Mouse (Mus musculus) cerebellum, postnatal 25 days (tissue): ENCODE results near the gene Actr8.

Source experiments
- DNase-seq, 2 experiments: peaks; one replicate each; pipeline ENCODE4 v3.0.0; 2021; ENCODE audit warnings: mixed read lengths in 2 of 2

Gene Actr8

DNA sequence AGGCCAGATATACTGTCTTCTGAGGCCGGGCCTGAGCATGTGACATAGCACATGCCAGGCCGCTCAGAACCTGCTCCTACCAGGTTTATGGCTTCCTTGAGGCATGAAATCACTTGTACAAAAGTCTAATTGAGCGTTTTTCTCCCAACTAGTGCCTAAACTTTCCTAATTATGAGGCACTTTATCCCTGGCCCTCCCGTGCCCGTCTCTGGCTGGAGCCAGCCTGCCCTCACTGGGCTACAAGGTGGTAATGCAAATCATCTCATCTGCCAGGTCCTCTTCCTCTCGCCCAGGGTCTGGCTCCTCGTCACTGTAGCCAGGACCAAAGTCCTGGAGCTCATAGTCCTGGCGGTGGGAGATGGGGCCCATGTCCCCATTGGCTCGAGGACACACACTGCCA, 63.7 kb downstream of the Actr8 start:
- no peak for DNase-seq

- no peak for DNase-seq
Observed at GRCm38 (mm10) chr14:30043356-30043940, 65.3 kb downstream of the Actr8 start.

- no peak for DNase-seq
Observed at GRCm38 (mm10) chr14:30045239-30045638, 67.1 kb downstream of the Actr8 start.

- no peak for DNase-seq
Observed at GRCm38 (mm10) chr14:30045704-30046220, 67.6 kb downstream of the Actr8 start.

DNA sequence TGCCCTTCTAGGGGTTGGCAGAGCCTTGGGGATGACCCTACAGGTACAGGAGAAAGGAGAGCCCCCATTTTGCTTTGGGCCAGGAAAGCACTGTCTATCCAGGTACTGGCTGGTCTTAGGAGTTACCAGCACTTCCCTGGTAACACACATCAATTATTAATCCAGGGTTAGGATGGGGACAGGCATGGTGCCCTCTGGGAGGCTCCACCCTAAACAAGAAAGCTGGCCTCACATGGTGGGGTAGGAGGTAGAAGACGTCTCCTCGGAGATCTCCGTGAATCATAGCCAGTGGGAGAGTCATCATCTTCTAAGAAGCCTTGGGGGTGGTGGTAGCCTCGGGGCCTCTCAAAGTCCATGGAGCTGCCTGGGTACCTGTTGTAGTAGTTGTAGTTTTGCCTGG, 68.8 kb downstream of the Actr8 start:
- no peak for DNase-seq

DNA sequence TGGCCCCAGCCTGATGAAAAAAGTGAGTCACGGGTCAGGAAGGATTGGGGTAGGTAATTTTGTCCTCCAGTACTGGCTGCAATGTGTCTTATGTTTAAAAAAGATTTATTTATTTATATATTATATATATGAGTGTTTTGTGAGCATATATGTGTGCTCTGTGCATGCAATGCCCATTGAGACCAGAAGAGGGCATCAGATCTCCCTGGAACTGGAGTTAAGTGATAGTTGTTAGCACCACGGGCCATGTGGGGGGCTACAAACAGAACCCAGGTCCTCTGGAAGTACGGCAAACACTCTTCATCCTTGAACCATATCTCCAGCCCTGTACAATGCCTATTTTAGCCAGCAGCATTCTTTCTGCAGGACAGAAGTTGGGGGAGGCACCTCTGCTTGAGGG, 69.9 kb downstream of the Actr8 start:
- peak in 1 of 2 experiments; percentile 36 for DNase-seq

DNA sequence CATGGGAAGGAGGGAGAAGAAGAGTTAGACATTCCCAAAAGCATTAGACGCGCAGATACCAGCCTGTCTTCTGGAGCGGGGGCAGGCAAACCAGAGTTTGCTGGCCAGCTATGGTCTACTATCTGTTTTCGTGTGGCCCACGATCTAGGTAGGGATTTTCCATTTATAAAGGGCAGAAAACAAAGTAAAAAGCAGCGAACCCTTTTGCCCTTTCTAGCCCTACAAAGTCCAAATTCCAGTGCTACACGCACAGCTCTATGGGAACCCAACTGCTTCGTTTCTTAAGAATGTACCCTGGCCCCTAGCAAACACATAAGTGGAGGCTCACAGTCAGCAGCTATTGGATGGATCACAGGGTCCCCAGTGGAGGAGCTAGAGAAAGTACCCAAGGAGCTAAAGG, 72.1 kb downstream of the Actr8 start:
- no peak for DNase-seq

- DNase-seq: no peak
Observed at GRCm38 (mm10) chr14:30054922-30055321, 76.8 kb downstream of the Actr8 start.
